Mouse (Mus musculus): Measurements from ENCODE around the gene Lrguk. TPM values are rescaled to one million over a fixed set of nuclear protein-coding genes. Genes with fewer than 3 reads are reported as not detected.

Lrguk gene
- total and polyA plus RNA-seq, 3 experiments, result 0.12 to 1.6 TPM; not detected in 1

DNA sequence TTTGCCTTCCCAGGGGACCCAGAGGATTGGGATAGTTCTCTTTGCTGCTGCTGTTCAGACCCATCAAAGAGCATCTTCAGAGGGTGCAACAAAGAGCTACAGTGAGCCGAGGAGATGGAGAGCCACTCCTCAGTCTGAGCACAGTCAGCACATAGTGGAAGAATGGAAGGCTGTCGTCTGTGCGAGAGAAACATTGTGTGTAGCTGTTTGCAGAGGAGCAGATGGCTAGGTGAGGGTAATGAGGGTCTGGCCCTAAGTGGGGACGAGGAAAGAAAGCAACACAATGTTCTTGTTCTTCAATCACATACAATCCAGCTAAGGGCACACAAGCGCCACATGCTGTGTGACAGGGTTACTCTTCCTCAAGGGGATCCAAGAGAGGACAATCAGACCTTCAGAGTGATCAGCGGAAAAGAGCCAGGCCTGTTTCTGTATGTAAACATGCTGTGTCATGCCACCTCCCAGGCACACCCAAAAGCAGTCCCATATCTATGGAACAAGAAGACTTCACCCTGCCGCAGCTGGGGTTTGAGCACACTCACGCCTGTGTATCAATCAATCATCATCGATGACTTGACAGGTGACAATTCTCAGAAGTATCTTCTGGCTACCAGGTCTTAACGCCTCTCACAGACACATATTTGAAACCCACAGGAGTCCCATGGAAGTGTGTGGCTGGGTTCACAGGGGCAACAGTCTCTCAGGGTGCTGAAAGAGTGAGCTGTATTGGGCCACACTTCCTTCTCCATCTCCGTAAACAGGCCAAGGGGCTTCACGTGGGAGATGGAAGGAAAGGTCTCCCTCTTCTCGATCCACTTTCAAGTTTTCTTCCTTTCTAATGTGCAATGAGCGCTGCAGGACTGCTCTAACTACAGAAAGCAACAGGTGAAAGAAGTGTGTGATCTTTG lies 127.8 kb downstream of the Lrguk start (continued):
- TF ChIP-seq CHD2 (IDR thresholded peaks at IDR 0.05; ENCODE audit: low read length) (no peak), KAT2A (conservative IDR thresholded peaks at IDR 0.05; ENCODE audit: low read depth, low read length) (no peak), MXI1 (IDR thresholded peaks at IDR 0.05; ENCODE audit: low read depth, low read length) (no peak), NELFE (IDR thresholded peaks at IDR 0.05; ENCODE audit: low read depth, low read length) (no peak), SIN3A (IDR thresholded peaks at IDR 0.05; ENCODE audit: low read length) (0 out of 2 replicates have a peak, but pooled peaks have one; percentile 14), USF2 (IDR thresholded peaks at IDR 0.05; ENCODE audit: borderline replicate concordance in 1 of 2, insufficient read depth in 1 of 2, low read depth in 1 of 2, low read length in 2 of 2) (no peak), NRF1 (IDR thresholded peaks at IDR 0.05; ENCODE audit: insufficient read depth, low read depth, low read length, poor library complexity, severe bottlenecking) (no peak), CTCF (IDR thresholded peaks at IDR 0.05 in 2 of 3, conservative IDR thresholded peaks at IDR 0.05 in 1 of 3; ENCODE audit: control insufficient read depth in 1 of 3, insufficient read depth in 1 of 3, low read depth in 2 of 3, low read length in 3 of 3, poor library complexity in 1 of 3, severe bottlenecking in 1 of 3) (no peak), JUND (IDR thresholded peaks at IDR 0.05; ENCODE audit: low read depth, low read length) (no peak), ZC3H11A (IDR thresholded peaks at IDR 0.05; ENCODE audit: low read depth, low read length) (no peak)

DNA sequence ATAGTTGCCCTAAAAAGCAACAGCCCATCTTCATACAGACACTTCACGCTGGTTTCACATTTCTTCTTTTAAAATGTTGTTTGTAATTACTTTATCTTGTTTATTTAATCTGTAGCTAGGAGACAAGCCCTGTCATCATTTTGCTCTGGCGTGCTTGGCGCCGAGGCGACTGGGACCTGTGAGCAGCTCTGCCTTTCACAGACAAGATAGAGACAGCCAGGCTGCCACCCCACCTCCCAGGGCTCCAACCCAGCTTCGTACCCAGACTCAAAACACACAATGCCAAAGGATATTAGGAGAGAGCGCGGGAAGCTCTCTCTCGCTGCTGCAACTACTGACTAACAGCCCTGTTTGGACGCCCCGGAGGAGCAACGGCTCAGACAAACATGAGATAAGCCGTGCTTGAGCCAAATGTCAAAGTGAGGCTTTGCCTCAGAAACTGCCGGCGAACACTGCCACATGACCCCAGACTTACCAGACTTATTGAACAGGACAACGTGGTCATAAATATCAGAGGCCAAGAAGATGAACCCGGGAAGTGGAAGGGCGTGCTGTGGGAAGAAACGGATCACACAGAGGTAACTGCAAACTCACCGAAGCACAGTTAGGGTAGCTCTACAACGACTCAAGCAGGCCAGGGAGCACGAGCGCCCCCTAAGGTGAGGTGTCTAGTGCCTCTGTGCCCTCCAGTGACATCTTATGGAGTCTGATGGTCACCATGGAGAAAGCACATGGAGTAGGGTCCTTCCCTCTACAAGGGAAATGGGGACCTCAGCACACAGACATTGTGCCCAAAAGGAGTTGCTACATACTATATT lies 131.0 kb downstream of the Lrguk start:
- no peaks in the 10 kb centered on the region for H3K9me3 ChIP-seq (replicated peaks; ENCODE audit: insufficient read depth, low read length)
- no peak for DNase-seq (ENCODE audit: low read depth, low spot score)
- no peak for TF ChIP-seq MEF2A (IDR thresholded peaks at IDR 0.05; ENCODE audit: extremely low read depth, insufficient replicate concordance, low read depth, low read length, poor library complexity, severe bottlenecking)
- no peak for TF ChIP-seq TCF12 (IDR thresholded peaks at IDR 0.05; ENCODE audit: low read depth, low read length)
- no peak for TF ChIP-seq ZMIZ1 (IDR thresholded peaks at IDR 0.05; ENCODE audit: low read depth, low read length)
- no peaks in the 10 kb centered on the region for H3K27me3 ChIP-seq (ENCODE audit: control insufficient read depth in 1 of 2, insufficient read depth in 2 of 2, low read length in 2 of 2)
- H3K9ac ChIP-seq (ENCODE audit: control insufficient read depth, low read depth, low read length, poor library complexity, severe bottlenecking), result no peak overlapping the region
- no peak overlapping the region for H3K4me3 ChIP-seq (ENCODE audit: control insufficient read depth in 1 of 2, insufficient read depth in 1 of 2, low read depth in 2 of 2, low read length in 2 of 2)
- peaks cover 0 to 18% of the 10 kb centered on the region in 2 experiments; a peak in 3 of 4 replicates for H3K36me3 ChIP-seq (ENCODE audit: control insufficient read depth in 1 of 2, insufficient read depth in 2 of 2, low read length in 2 of 2)
- H3K27ac ChIP-seq (ENCODE audit: control insufficient read depth, low read depth, low read length), result no peak overlapping the region
- peaks cover 9 to 18% of the 10 kb centered on the region in 2 experiments for H3K4me1 ChIP-seq (ENCODE audit: control insufficient read depth in 1 of 2, insufficient read depth in 2 of 2, low read length in 2 of 2)
- no peaks in the 10 kb centered on the region for H3K79me2 ChIP-seq (ENCODE audit: control insufficient read depth, insufficient read depth, low read length, poor library complexity)

DNA sequence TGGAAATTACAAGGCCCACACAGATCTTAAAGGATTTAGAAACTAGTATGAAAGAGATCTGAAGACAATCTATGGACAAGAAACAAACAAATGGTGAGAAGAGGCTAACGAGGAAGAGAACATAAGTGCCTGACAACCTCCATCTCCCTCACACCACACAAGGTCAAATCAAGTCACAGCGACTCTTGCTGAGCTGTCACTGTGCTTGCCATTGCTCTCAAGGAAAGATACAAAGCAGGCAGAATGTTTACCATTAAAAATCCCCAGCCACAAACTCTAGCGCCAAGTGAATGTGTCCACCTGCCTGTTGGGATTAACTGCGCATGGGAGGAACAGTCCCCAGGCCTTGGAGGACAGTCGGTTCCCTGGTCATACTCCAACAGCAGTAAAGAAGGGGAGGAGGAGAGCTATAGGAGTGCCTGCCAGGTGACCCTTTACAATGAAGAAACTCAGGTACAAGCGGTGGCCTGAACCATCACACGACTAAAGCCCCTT lies 131.6 kb downstream of the Lrguk start:
- no peak overlapping the region for H3K9ac ChIP-seq (ENCODE audit: control insufficient read depth, low read depth, low read length, poor library complexity, severe bottlenecking)
- TF ChIP-seq ETS1 (IDR thresholded peaks at IDR 0.05; ENCODE audit: low read depth, low read length) (no peak), E2F4 (IDR thresholded peaks at IDR 0.05; ENCODE audit: borderline replicate concordance, low read depth, low read length) (no peak), ZNF384 (IDR thresholded peaks at IDR 0.05; ENCODE audit: low read depth, low read length) (no peak), TAL1 (IDR thresholded peaks at IDR 0.05; ENCODE audit: low read length) (no peak), EP300 (IDR thresholded peaks at IDR 0.05; ENCODE audit: low read depth in 1 of 2, low read length in 2 of 2) (no peak), NELFE (IDR thresholded peaks at IDR 0.05; ENCODE audit: low read depth, low read length) (no peak), MXI1 (IDR thresholded peaks at IDR 0.05; ENCODE audit: low read depth, low read length) (no peak)
- H3K36me3 ChIP-seq (ENCODE audit: control insufficient read depth in 1 of 2, insufficient read depth in 2 of 2, low read length in 2 of 2), result peaks cover 0 to 15% of the 10 kb centered on the region in 2 experiments; a peak in 3 of 4 replicates
- no peaks in the 10 kb centered on the region for H3K27me3 ChIP-seq (ENCODE audit: control insufficient read depth in 1 of 2, insufficient read depth in 2 of 2, low read length in 2 of 2)
- no peak overlapping the region for H3K27ac ChIP-seq (ENCODE audit: control insufficient read depth, low read depth, low read length)
- H3K79me2 ChIP-seq (ENCODE audit: control insufficient read depth, insufficient read depth, low read length, poor library complexity), result no peaks in the 10 kb centered on the region
- no peak for DNase-seq (ENCODE audit: low read depth, low spot score)
- H3K4me1 ChIP-seq (ENCODE audit: control insufficient read depth in 1 of 2, insufficient read depth in 2 of 2, low read length in 2 of 2), result peaks cover 9 to 13% of the 10 kb centered on the region in 2 experiments
- no peak overlapping the region for H3K4me3 ChIP-seq (ENCODE audit: control insufficient read depth in 1 of 2, insufficient read depth in 1 of 2, low read depth in 2 of 2, low read length in 2 of 2)
- H3K9me3 ChIP-seq (replicated peaks; ENCODE audit: insufficient read depth, low read length), result no peaks in the 10 kb centered on the region
